Mouse (Mus musculus) midbrain, embryonic 13.5 days (tissue): ENCODE data around the gene Bhlha9. TPM values are rescaled to one million over a fixed set of nuclear protein-coding genes. Genes with fewer than 3 reads are reported as not detected.

Experiments
- ATAC-seq: fragments of 200-750 bp; cut with Nextera tagmentation; 2 replicates; pipeline ENCODE4 v1.8.0; 2017; ENCODE audit warnings: mild to moderate bottlenecking, moderate TSS enrichment, moderate library complexity
- H3K27ac ChIP-seq: fragments of 300-500 bp; sonication (generic); 2 replicates; pipeline ENCODE4 v1.5.1; 2015; ENCODE audit warnings: inconsistent platforms, mild to moderate bottlenecking, moderate library complexity
- H3K27me3 ChIP-seq: fragments of 300-500 bp; sonication (generic); 2 replicates; pipeline ENCODE4 v1.6.1; 2015; ENCODE audit warnings: mild to moderate bottlenecking, inconsistent platforms
- H3K36me3 ChIP-seq: fragments of 300-500 bp; sonication (generic); 2 replicates; pipeline ENCODE4 v1.6.1; 2015; ENCODE audit warnings: mild to moderate bottlenecking, inconsistent platforms
- H3K4me1 ChIP-seq: fragments of 300-500 bp; sonication (generic); replicated peaks from 2 replicates; pipeline ENCODE4 v1.6.1; 2015; ENCODE audit warnings: inconsistent platforms
- H3K4me2 ChIP-seq: fragments of 300-500 bp; sonication (generic); replicated peaks from 2 replicates; pipeline ENCODE4 v1.6.1; 2015; ENCODE audit warnings: moderate library complexity, mild to moderate bottlenecking, inconsistent platforms
- H3K4me3 ChIP-seq: fragments of 300-500 bp; sonication (generic); replicated peaks from 2 replicates; pipeline ENCODE4 v1.5.1; 2015; ENCODE audit warnings: mild to moderate bottlenecking, inconsistent platforms
- H3K9ac ChIP-seq: fragments of 300-500 bp; sonication (generic); replicated peaks from 2 replicates; pipeline ENCODE4 v1.6.1; 2015; ENCODE audit warnings: mild to moderate bottlenecking, inconsistent platforms
- H3K9me3 ChIP-seq: fragments of 300-500 bp; sonication (generic); 2 replicates; pipeline ENCODE4 v1.6.1; 2016; ENCODE audit warnings: mild to moderate bottlenecking, inconsistent platforms
- WGBS: fragments of 180-500 bp; shearing (Covaris S2); methylation state at CpG from one replicate; pipeline ENCODE4 v1.1.7; 2015; 5-methylcytosine and 5-hydroxymethylcytosine counted together
- polyA plus RNA-seq: library from polyadenylated mRNA; unstranded; fragments of >200 nt; fragmentation: Nextera tagmentation; extraction: Ambion mirVana; gene quantifications from 2 replicates; pipeline ENCODE4 v1.2.1, GENCODE M21; 2015

Gene Bhlha9
- polyA plus RNA-seq, 1 experiment from 2014 or later = 0.26 TPM

- Histone ChIP-seq H3K36me3 (no peaks in the 10 kb centered on the region), H3K27me3 (no peaks in the 10 kb centered on the region), H3K4me1 (peaks cover 38% of the 10 kb centered on the region), H3K4me2 (peak overlapping the region; percentile 52; the same call in 1 of the 2 replicates), H3K27ac (peak overlapping the region; percentile 48), H3K9me3 (no peaks in the 10 kb centered on the region), H3K9ac (no peak overlapping the region), H3K4me3 (no peak overlapping the region)
- no peak for ATAC-seq
- WGBS = 67% methylated on average over 9 of the region's 9 CpGs
Observed at GRCm38 (mm10) chr11:76645036-76645435, 27.2 kb upstream of the Bhlha9 start.

DNA sequence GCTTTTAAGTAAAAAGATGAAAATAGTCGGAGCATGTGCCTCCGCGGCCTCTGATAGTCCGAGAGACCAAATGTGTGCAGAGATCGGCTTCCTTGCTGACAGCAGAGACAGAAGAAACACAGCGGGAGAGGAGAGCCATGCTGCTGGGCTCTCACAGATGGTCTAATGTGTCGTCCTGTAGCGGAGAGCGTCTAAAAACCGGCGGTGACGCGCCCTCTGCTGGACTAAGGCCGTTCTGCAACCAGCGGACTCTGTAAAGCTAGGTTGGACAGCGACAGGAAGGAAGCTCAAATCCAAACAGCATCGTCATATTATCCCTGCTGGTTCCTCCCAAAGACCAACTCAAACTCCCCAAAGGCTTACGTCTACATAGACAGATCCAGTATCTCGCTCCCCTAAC is 26.3 kb upstream of the Bhlha9 start:
- peak overlapping the region; percentile 20 for H3K4me3 ChIP-seq
- no peaks in the 10 kb centered on the region for H3K27me3 ChIP-seq
- ATAC-seq = peak; percentile 83
- H3K4me1 ChIP-seq = peaks cover 38% of the 10 kb centered on the region
- no peaks in the 10 kb centered on the region for H3K36me3 ChIP-seq
- under 1% methylated on average over 19 of the region's 19 CpGs for WGBS
- H3K4me2 ChIP-seq = peak overlapping the region; percentile 52
- no peaks in the 10 kb centered on the region for H3K9me3 ChIP-seq
- H3K27ac ChIP-seq = peak overlapping the region; percentile 48
- H3K9ac ChIP-seq = 0 out of 2 replicates have a peak overlapping the region, but pooled peaks have one; percentile 17

- Histone ChIP-seq H3K4me1 (peaks cover 38% of the 10 kb centered on the region), H3K9me3 (no peaks in the 10 kb centered on the region), H3K27ac (peak overlapping the region; percentile 71), H3K36me3 (no peaks in the 10 kb centered on the region), H3K4me3 (0 out of 2 replicates have a peak overlapping the region, but pooled peaks have one; percentile 0), H3K4me2 (peak overlapping the region; percentile 35), H3K27me3 (no peaks in the 10 kb centered on the region), H3K9ac (no peak overlapping the region)
- peak; percentile 77 for ATAC-seq
- 4% methylated on average over 7 of the region's 7 CpGs for WGBS
Observed at GRCm38 (mm10) chr11:76647062-76647461, 25.2 kb upstream of the Bhlha9 start.

DNA sequence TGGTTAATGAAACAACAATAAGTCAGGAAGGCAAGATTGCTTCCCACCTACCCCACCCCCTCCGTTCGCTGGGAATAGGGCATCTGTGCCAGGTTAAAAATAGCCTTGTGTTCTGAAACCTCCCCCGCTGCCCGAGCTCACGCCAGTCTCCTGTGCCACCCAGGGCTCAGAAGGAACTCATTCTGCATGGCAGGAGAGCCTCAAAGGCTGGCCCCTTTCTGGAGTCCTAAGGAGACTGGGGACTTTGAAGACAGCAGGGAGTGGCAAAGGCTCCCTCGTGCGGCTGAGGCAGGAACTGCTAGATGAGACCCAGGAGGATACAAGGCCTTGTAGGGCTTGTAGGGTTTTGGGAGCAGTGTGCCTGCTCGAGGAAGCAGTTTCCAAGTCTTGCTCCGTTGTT is 24.8 kb upstream of the Bhlha9 start:
- H3K4me1 ChIP-seq = peaks cover 40% of the 10 kb centered on the region
- no peaks in the 10 kb centered on the region for H3K9me3 ChIP-seq
- H3K27me3 ChIP-seq = no peaks in the 10 kb centered on the region
- H3K4me2 ChIP-seq = peak overlapping the region; percentile 35
- ATAC-seq = peak; percentile 43; the same call in 1 of the 2 replicates
- H3K9ac ChIP-seq = no peak overlapping the region
- H3K4me3 ChIP-seq = 0 out of 2 replicates have a peak overlapping the region, but pooled peaks have one; percentile 0
- 6% methylated on average over 9 of the region's 9 CpGs for WGBS
- no peaks in the 10 kb centered on the region for H3K36me3 ChIP-seq
- H3K27ac ChIP-seq = peak overlapping the region; percentile 71

- no peak for ATAC-seq
- Histone ChIP-seq H3K4me1 (peaks cover 20% of the 10 kb centered on the region), H3K4me3 (no peak overlapping the region), H3K9me3 (no peaks in the 10 kb centered on the region), H3K4me2 (no peak overlapping the region), H3K36me3 (no peaks in the 10 kb centered on the region), H3K27me3 (no peaks in the 10 kb centered on the region), H3K9ac (no peak overlapping the region), H3K27ac (no peak overlapping the region)
- WGBS = 65% methylated on average over 11 of the region's 14 CpGs
Observed at GRCm38 (mm10) chr11:76650862-76651560, 21.3 kb upstream of the Bhlha9 start.

- Histone ChIP-seq H3K4me2 (no peak overlapping the region), H3K9ac (no peak overlapping the region), H3K4me3 (no peak overlapping the region), H3K27ac (no peak overlapping the region), H3K36me3 (no peaks in the 10 kb centered on the region), H3K9me3 (no peaks in the 10 kb centered on the region), H3K4me1 (0 out of 2 replicates have a peak, but pooled peaks cover 2% of the 10 kb centered on the region), H3K27me3 (no peaks in the 10 kb centered on the region)
- 39% methylated on average over 3 of the region's 3 CpGs for WGBS
- 0 out of 2 replicates have a peak, but pooled peaks have one; percentile 43 for ATAC-seq
Observed at GRCm38 (mm10) chr11:76652838-76653334, 19.4 kb upstream of the Bhlha9 start.

- Histone ChIP-seq H3K27me3 (no peaks in the 10 kb centered on the region), H3K4me3 (no peak overlapping the region; the same call in 1 of the 2 replicates), H3K36me3 (no peaks in the 10 kb centered on the region), H3K9me3 (no peaks in the 10 kb centered on the region), H3K4me1 (0 out of 2 replicates have a peak, but pooled peaks cover 2% of the 10 kb centered on the region), H3K9ac (no peak overlapping the region), H3K27ac (no peak overlapping the region), H3K4me2 (0 out of 2 replicates have a peak overlapping the region, but pooled peaks have one; percentile 19)
- ATAC-seq = no peak
- 5% methylated on average over 10 of the region's 10 CpGs for WGBS
Observed at GRCm38 (mm10) chr11:76655106-76655505, 17.2 kb upstream of the Bhlha9 start.

DNA sequence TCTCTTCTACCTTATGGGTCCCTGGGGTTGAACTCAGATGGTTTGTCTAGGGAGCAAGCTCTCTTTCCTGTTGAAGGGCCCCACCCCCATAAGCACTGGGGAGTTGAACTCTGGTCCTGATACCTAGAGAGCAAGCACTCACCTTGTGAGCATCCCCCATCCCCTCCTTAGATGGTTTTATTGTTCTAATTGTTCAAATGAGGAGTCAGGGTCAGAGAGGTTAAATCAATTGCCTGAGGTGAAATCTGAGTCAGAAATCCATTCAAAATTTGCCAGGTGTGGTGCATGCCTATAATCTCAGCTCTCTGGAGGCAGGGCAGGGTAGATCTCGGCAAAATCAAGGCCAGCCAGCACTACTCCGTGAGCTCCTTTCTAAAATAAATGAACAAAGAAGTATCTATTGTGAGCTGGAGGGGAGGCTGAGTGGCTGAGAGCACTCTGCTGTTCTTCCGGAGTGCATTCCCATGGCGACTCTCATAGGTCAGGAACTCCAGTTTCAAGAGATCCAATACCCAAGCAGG is 14.8 kb upstream of the Bhlha9 start:
- Histone ChIP-seq H3K4me1 (no peaks in the 10 kb centered on the region), H3K4me2 (no peak overlapping the region), H3K9ac (no peak overlapping the region), H3K9me3 (no peaks in the 10 kb centered on the region), H3K27me3 (no peaks in the 10 kb centered on the region), H3K4me3 (no peak overlapping the region), H3K36me3 (no peaks in the 10 kb centered on the region), H3K27ac (no peak overlapping the region)
- ATAC-seq = no peak
- 35% methylated on average over 4 of the region's 4 CpGs for WGBS

- WGBS = 86% methylated on average over 14 of the region's 14 CpGs
- Histone ChIP-seq H3K36me3 (no peaks in the 10 kb centered on the region), H3K4me3 (no peak overlapping the region), H3K27ac (no peak overlapping the region), H3K4me2 (no peak overlapping the region), H3K4me1 (no peaks in the 10 kb centered on the region), H3K9me3 (no peaks in the 10 kb centered on the region), H3K27me3 (peaks cover 2% of the 10 kb centered on the region; the same call in 1 of the 2 replicates), H3K9ac (no peak overlapping the region)
- ATAC-seq = no peak
Observed at GRCm38 (mm10) chr11:76659138-76659930, 12.9 kb upstream of the Bhlha9 start.

- H3K4me2 ChIP-seq = no peak overlapping the region
- H3K36me3 ChIP-seq = no peaks in the 10 kb centered on the region
- no peaks in the 10 kb centered on the region for H3K9me3 ChIP-seq
- 71% methylated on average over 7 of the region's 7 CpGs for WGBS
- ATAC-seq = no peak
- no peak overlapping the region for H3K9ac ChIP-seq
- peaks cover 27% of the 10 kb centered on the region for H3K27me3 ChIP-seq
- H3K27ac ChIP-seq = no peak overlapping the region
- no peak overlapping the region for H3K4me3 ChIP-seq
- H3K4me1 ChIP-seq = 0 out of 2 replicates have a peak, but pooled peaks cover 10% of the 10 kb centered on the region
Observed at GRCm38 (mm10) chr11:76661790-76662468, 10.3 kb upstream of the Bhlha9 start.

DNA sequence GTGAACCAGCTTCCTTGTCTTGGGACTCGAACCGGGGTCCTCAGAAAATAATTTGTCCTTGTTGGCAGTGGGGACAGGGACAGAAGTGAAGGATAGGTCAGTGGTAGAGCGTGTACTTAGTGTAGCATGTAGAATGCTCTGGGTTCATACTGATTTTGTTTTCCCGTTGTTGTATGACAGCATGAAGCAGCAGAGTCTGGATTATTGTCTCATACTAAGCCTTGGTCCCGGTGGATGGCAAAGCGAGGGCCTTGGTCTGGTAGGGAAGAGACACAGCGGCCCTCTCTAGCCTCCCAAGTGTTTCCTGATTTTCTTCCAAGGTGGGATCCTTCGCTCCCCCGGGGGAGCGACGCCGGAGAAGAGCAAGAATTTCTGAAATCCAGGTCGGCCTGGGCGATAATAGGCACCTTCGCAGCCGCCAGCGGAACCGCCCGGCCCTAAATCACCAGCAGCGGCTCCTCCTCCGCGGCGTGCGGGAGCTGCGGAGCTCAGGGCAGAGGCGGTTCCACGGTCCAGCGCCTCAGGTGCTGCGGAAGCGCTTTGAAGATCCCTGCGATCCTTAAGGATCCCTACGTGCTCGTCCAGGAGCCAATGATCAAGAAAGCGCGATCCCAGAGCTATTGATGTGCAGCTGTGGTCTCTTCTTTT is 6.1 kb upstream of the Bhlha9 start:
- peaks cover 64% of the 10 kb centered on the region for H3K27me3 ChIP-seq
- no peak for ATAC-seq

More for the DNA sequence above, 6.1 kb upstream of the Bhlha9 start:
- Histone ChIP-seq H3K4me3 (peak overlapping the region; percentile 43), H3K9ac (peak overlapping the region; percentile 67), H3K9me3 (no peaks in the 10 kb centered on the region), H3K27ac (no peak overlapping the region), H3K4me1 (0 out of 2 replicates have a peak, but pooled peaks cover 10% of the 10 kb centered on the region), H3K4me2 (peak overlapping the region; percentile 73), H3K36me3 (no peaks in the 10 kb centered on the region)
- WGBS = 9% methylated on average over 30 of the region's 35 CpGs
